Mouse (Mus musculus) spleen, adult 2 months (tissue): ENCODE data around the gene Rnf19b. TPM values are rescaled to one million over a fixed set of nuclear protein-coding genes. Genes with fewer than 3 reads are reported as not detected.

Source experiments
- DNase-seq, 2 experiments: peaks; one replicate each; pipeline versions ENCODE4 v3.0.0 to v3.0.0-alpha.2; 2012 to 2021; ENCODE audit warnings: low spot score in 2 of 2, low read depth in 1 of 2
- H3K27ac ChIP-seq: fragments of 200-500 bp; 2 replicates; pipeline ENCODE4 v1.5.1; 2012; ENCODE audit warnings: low read length, inconsistent platforms; ENCODE audit not compliant: insufficient read depth
- H3K27me3 ChIP-seq: fragments of 200-500 bp; 2 replicates; pipeline ENCODE4 v1.6.1; 2012; ENCODE audit warnings: mild to moderate bottlenecking, moderate library complexity, low read length, inconsistent platforms; ENCODE audit not compliant: control insufficient read depth, insufficient read depth
- H3K36me3 ChIP-seq: fragments of 200-500 bp; 2 replicates; pipeline ENCODE4 v1.6.1; 2012; ENCODE audit warnings: mild to moderate bottlenecking, low read length, inconsistent platforms; ENCODE audit not compliant: control insufficient read depth, insufficient read depth
- H3K4me1 ChIP-seq: fragments of 200-500 bp; 2 replicates; pipeline ENCODE4 v1.6.1; 2011; ENCODE audit warnings: inconsistent platforms; ENCODE audit not compliant: control insufficient read depth, insufficient read depth, insufficient read length
- H3K4me3 ChIP-seq: fragments of 200-500 bp; 2 replicates; pipeline ENCODE4 v1.5.1; 2011; ENCODE audit warnings: mild to moderate bottlenecking, inconsistent platforms; ENCODE audit not compliant: insufficient read depth, insufficient read length; ENCODE audit errors: extremely low read depth
- CTCF ChIP-seq: fragments of 200-500 bp; IDR thresholded peaks from 2 replicates; pipeline ENCODE4 v1.5.1; 2011; ENCODE audit warnings: mild to moderate bottlenecking, inconsistent platforms; ENCODE audit not compliant: insufficient read depth, insufficient read length, insufficient replicate concordance; ENCODE audit errors: extremely low read depth
- POLR2A ChIP-seq: fragments of 200-500 bp; IDR thresholded peaks from 2 replicates; pipeline ENCODE4 v1.6.1; 2011; ENCODE audit warnings: low read depth, low read length, inconsistent platforms
- WGBS: fragments of 180-500 bp; shearing (Covaris S2); methylation state at CpG from one replicate; pipeline ENCODE4 v1.1.7; 2018; 5-methylcytosine and 5-hydroxymethylcytosine counted together
- polyA plus RNA-seq: library from polyadenylated mRNA; depleted of rRNA; stranded (reverse); fragments of >200 nt; gene quantifications from 2 replicates; pipeline ENCODE4 v1.2.3, GENCODE M21; 2012

Gene Rnf19b
- polyA plus RNA-seq, 1 experiment: 109 TPM

DNA sequence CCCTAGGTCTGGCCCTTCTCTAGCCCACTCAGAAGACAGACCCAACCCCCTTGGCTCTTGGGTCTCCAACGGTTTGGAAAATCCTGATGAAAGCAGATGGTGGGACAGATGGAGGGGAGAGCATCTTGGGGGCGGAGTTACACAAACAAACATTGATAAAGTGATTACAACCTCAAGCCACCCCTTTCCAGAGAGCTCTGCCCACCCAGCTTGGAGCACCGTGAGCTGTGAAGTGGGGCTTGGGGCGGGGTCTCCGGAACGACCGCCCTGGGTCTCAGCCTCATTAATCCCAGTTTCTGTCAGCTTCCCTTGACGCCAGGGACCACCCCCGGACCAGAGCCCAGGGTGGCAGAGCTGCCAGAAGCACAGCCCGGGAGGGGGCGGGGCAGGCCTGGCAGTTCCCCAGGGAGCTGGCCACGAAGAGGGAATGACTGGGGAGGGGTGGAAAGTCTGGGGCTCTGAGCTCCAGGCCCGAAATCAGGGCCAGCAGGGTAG lies 66.6 kb downstream of the Rnf19b start:
- TF ChIP-seq POLR2A (no peak), CTCF (no peak)
- H3K4me1 ChIP-seq: no peaks in the 10 kb centered on the region; the same call in 1 of the 2 replicates
- peaks cover 20% of the 10 kb centered on the region for H3K27me3 ChIP-seq
- 13% methylated on average over 13 of the region's 13 CpGs for WGBS
- no peak for DNase-seq
- H3K4me3 ChIP-seq: no peak overlapping the region
- H3K27ac ChIP-seq: no peak overlapping the region
- no peaks in the 10 kb centered on the region for H3K36me3 ChIP-seq

GRCm38 (mm10) chr4:129125736-129126451 lies 67.8 kb downstream of the Rnf19b start:
- WGBS: 26% methylated on average over 19 of the region's 19 CpGs
- DNase-seq: no peak
- H3K27ac ChIP-seq: no peak overlapping the region
- peaks cover 4% of the 10 kb centered on the region for H3K4me1 ChIP-seq
- no peak for TF ChIP-seq POLR2A
- TF ChIP-seq CTCF: no peak
- no peak overlapping the region for H3K4me3 ChIP-seq
- no peaks in the 10 kb centered on the region for H3K36me3 ChIP-seq
- H3K27me3 ChIP-seq: peaks cover 16% of the 10 kb centered on the region

DNA sequence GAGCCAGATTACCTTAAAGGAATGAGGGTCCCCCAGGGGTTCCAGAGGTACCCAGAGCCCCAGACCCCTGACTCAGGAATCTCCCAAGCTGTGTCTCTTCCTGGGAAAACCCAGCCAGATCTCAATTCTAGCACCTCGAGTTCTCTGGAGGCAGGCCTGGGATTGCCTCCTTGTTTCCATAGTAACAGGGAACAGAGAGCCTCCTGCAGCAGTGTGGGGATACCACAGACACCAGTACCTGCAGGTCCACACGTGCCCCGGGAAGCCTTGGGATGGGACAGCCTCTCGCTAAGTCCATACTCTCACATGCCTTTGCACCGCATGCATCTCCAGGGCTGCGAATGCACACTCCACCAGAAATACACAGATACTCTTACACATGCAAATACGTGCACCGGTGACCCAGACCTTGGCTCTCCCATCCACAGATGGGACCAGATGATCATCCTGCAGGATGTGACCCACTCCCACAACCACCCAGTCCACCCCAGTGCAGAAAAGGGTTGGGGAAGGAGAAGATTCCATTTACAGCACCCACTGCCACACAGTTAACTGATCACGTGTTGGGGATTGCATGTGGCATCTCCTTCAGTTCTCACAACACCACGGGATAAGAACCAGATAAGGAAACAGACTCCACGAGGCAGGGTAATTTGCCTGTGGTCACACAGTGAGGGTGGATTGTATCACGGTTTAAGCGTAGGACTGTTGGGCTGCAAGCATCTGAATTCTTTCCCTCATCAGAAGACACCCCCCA lies 70.7 kb downstream of the Rnf19b start:
- no peak for DNase-seq
- 65% methylated on average over 13 of the region's 13 CpGs for WGBS
- no peaks in the 10 kb centered on the region for H3K36me3 ChIP-seq
- no peak overlapping the region for H3K27ac ChIP-seq
- peaks cover 8% of the 10 kb centered on the region for H3K27me3 ChIP-seq
- TF ChIP-seq CTCF: no peak
- TF ChIP-seq POLR2A: no peak
- peaks cover 4% of the 10 kb centered on the region; the same call in 1 of the 2 replicates for H3K4me1 ChIP-seq
- H3K4me3 ChIP-seq: no peak overlapping the region

DNA sequence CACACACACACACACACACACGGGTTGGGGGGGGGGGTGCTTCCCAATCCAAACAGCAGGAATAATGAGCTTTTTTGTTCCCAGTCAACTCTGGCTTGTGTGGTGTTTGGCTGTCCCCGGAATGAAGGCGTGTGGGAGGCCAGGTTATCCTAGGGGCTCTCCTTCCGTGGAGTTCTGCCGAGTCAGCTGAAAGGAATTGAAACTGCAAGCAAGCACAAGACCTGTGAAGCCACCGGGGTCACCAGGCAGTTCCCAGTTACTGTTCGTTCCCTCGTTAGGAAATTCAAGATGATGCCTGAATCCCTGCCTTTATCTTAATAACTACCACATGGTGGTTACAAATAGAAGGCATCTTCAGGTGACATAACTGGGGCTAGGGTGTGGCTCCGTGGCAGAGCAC lies 71.3 kb downstream of the Rnf19b start:
- peaks cover 8% of the 10 kb centered on the region for H3K27me3 ChIP-seq
- H3K27ac ChIP-seq: no peak overlapping the region
- no peak for DNase-seq
- WGBS: 63% methylated on average over 9 of the region's 9 CpGs
- no peak overlapping the region for H3K4me3 ChIP-seq
- no peak for TF ChIP-seq CTCF
- no peak for TF ChIP-seq POLR2A
- peaks cover 4% of the 10 kb centered on the region; the same call in 1 of the 2 replicates for H3K4me1 ChIP-seq
- no peaks in the 10 kb centered on the region for H3K36me3 ChIP-seq

DNA sequence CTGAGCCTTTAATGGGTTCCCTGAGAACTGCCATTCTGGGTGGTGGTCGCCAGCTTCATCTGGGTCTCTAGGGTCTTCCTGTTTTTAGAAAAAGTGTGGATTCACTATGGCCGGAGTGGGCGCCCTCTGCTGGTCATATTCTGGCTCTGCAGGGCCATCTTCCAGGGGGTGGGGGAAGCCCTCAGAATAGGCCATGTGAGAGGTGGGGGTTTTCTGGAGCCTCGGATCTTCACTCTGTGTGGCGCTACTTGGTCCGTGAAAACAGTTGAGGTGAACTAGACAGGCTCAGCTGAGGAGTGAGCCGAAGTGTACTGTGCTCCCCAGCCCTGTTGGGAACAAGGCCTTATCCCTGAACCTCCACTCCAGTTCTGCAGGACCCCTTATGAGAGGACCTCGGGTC lies 72.1 kb downstream of the Rnf19b start:
- H3K27me3 ChIP-seq: peaks cover 6% of the 10 kb centered on the region
- WGBS: 2% methylated on average over 8 of the region's 8 CpGs

GRCm38 (mm10) chr4:129130755-129131303 lies 72.8 kb downstream of the Rnf19b start:
- WGBS: 4% methylated on average over 16 of the region's 17 CpGs
- H3K4me3 ChIP-seq: peak overlapping the region; percentile 46; the same call in 1 of the 2 replicates
- peaks cover 2% of the 10 kb centered on the region for H3K27me3 ChIP-seq
- H3K36me3 ChIP-seq: no peaks in the 10 kb centered on the region
- TF ChIP-seq CTCF: no peak
- TF ChIP-seq POLR2A: no peak
- peaks cover 4% of the 10 kb centered on the region; the same call in 1 of the 2 replicates for H3K4me1 ChIP-seq
- no peak overlapping the region for H3K27ac ChIP-seq
- DNase-seq: peak; percentile 29 to 43

More for the DNA sequence above, 72.1 kb downstream of the Rnf19b start:
- DNase-seq: peak in 1 of 2 experiments; percentile 29
- H3K4me3 ChIP-seq: peak overlapping the region; percentile 15; the same call in 1 of the 2 replicates
- H3K4me1 ChIP-seq: peaks cover 4% of the 10 kb centered on the region; the same call in 1 of the 2 replicates
- TF ChIP-seq CTCF (peak; percentile 69; the same call in 1 of the 2 replicates), POLR2A (no peak)
- H3K27ac ChIP-seq: 0 out of 2 replicates have a peak overlapping the region, but pooled peaks have one; percentile 13
- H3K36me3 ChIP-seq: no peaks in the 10 kb centered on the region
